ENCODE assay signal across 20 mouse cellular contexts in the genomic region with DNA sequence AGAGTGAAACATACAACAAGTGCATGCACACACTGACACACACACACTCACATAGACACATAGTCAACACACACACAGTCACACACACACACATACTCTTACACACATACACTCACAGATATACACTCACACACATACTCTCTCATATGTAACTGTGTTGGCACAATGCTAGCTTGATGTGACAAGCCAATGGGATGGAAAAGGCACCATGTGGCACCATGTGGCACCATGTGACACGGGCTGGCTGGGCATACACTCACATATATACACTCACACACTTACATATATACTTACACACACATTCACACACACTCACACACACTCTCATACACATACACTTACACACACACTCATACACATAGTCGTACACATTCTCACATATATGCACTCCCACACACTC.
A peak's percentile ranks its signal among the peaks of the same experiment; 100 is the strongest.
DNase-seq lines count a peak whose midpoint lies in the region; ATAC-seq and TF ChIP-seq lines count a peak whose summit lies in the region.
"Had no signal": no experiment of that assay in that cellular context is flagged by ENCODE, and none has a peak within 500 bp of the region (broad histone marks: within the 10 kb centered on the region; RNA-seq: fewer than 3 reads in every experiment).

No protein-coding gene starts in this region.

- no peaks in the 10 kb centered on the region for H3K9me3 ChIP-seq in forebrain, embryonic 16.5 days (ENCODE audit: control insufficient read depth, low read length)
- no peaks in the 10 kb centered on the region for H3K9me3 ChIP-seq in forebrain, embryonic 13.5 days (replicated peaks)
- H3K9me3 ChIP-seq in hindbrain, postnatal 0 days (ENCODE audit: low read length): no peaks in the 10 kb centered on the region
- H3K9me3 ChIP-seq in hindbrain, embryonic 14.5 days (ENCODE audit: control insufficient read depth, low read length): no peaks in the 10 kb centered on the region
- H3K9me3 ChIP-seq in megakaryocyte, embryonic 14.5 days: peaks cover 54% of the 10 kb centered on the region
- H3K9me3 ChIP-seq: embryonic facial prominence, embryonic 13.5 days; embryonic facial prominence, embryonic 15.5 days; forebrain, embryonic 10.5 days had no signal

- WGBS in forebrain, embryonic 16.5 days: 81% methylated on average over 2 of the region's 2 CpGs
- 87% methylated on average over 2 of the region's 2 CpGs for WGBS in forebrain, embryonic 13.5 days
- 86% methylated on average over 2 of the region's 2 CpGs for WGBS in hindbrain, postnatal 0 days
- WGBS in hindbrain, embryonic 14.5 days: 88% methylated on average over 2 of the region's 2 CpGs

- H3K4me3 ChIP-seq in forebrain, embryonic 16.5 days (replicated peaks; ENCODE audit: low read length): no peak overlapping the region
- no peak overlapping the region for H3K4me3 ChIP-seq in forebrain, embryonic 13.5 days
- H3K4me3 ChIP-seq in hindbrain, postnatal 0 days (ENCODE audit: low read length): no peak overlapping the region
- H3K4me3 ChIP-seq in hindbrain, embryonic 14.5 days (replicated peaks; ENCODE audit: low read length): no peak overlapping the region
- peak overlapping the region; percentile 59 for H3K4me3 ChIP-seq in megakaryocyte, embryonic 14.5 days (replicated peaks)
- H3K4me3 ChIP-seq: embryonic facial prominence, embryonic 13.5 days; embryonic facial prominence, embryonic 15.5 days; erythroblast, embryonic 14.5 days; forebrain, embryonic 10.5 days had no signal

- H3K9ac ChIP-seq in forebrain, embryonic 16.5 days (replicated peaks; ENCODE audit: low read depth, low read length): no peak overlapping the region
- H3K9ac ChIP-seq in forebrain, embryonic 13.5 days: no peak overlapping the region
- no peak overlapping the region for H3K9ac ChIP-seq in hindbrain, postnatal 0 days (replicated peaks; ENCODE audit: low read length)
- H3K9ac ChIP-seq in hindbrain, embryonic 14.5 days: no peak overlapping the region
- H3K9ac ChIP-seq: embryonic facial prominence, embryonic 13.5 days; embryonic facial prominence, embryonic 15.5 days had no signal

- H3K36me3 ChIP-seq in forebrain, embryonic 16.5 days (ENCODE audit: control insufficient read depth, insufficient read depth): no peaks in the 10 kb centered on the region
- no peaks in the 10 kb centered on the region for H3K36me3 ChIP-seq in forebrain, embryonic 13.5 days (ENCODE audit: poor library complexity, severe bottlenecking)
- H3K36me3 ChIP-seq in hindbrain, postnatal 0 days (ENCODE audit: insufficient read depth, low read length): no peaks in the 10 kb centered on the region
- no peaks in the 10 kb centered on the region for H3K36me3 ChIP-seq in hindbrain, embryonic 14.5 days (replicated peaks; ENCODE audit: control insufficient read depth, insufficient read depth)
- no peaks in the 10 kb centered on the region for H3K36me3 ChIP-seq in megakaryocyte, embryonic 14.5 days (replicated peaks; ENCODE audit: low read length)
- H3K36me3 ChIP-seq: embryonic facial prominence, embryonic 13.5 days; embryonic facial prominence, embryonic 15.5 days; forebrain, embryonic 10.5 days had no signal

- no peak overlapping the region for H3K4me2 ChIP-seq in forebrain, embryonic 16.5 days (ENCODE audit: low read length)
- no peak overlapping the region for H3K4me2 ChIP-seq in forebrain, embryonic 13.5 days
- no peak overlapping the region for H3K4me2 ChIP-seq in hindbrain, postnatal 0 days (ENCODE audit: low read depth, low read length)
- H3K4me2 ChIP-seq in hindbrain, embryonic 14.5 days (replicated peaks): no peak overlapping the region
- H3K4me2 ChIP-seq: embryonic facial prominence, embryonic 13.5 days; embryonic facial prominence, embryonic 15.5 days had no signal

- no peak overlapping the region for H3K27ac ChIP-seq in forebrain, embryonic 16.5 days (ENCODE audit: low read length)
- no peak overlapping the region for H3K27ac ChIP-seq in forebrain, embryonic 13.5 days
- H3K27ac ChIP-seq in hindbrain, postnatal 0 days: no peak overlapping the region
- H3K27ac ChIP-seq in hindbrain, embryonic 14.5 days: no peak overlapping the region
- H3K27ac ChIP-seq: embryonic facial prominence, embryonic 13.5 days; embryonic facial prominence, embryonic 15.5 days; forebrain, embryonic 10.5 days had no signal

- DNase-seq in heart, adult 11 months: peak; percentile 79
- no peak for DNase-seq in heart, adult 18-20 months
- DNase-seq in hindbrain, postnatal 0 days (ENCODE audit: low spot score): no peak
- no peak for DNase-seq in hindbrain, embryonic 14.5 days (ENCODE audit: low spot score)
- DNase-seq: adrenal gland, adult 2 months; adrenal gland, postnatal 10 days; adrenal gland, postnatal 25 days; cerebellum, adult 11 months; cerebellum, adult 18-20 months; cerebellum, adult 8-10 months; cerebellum, adult 9-11 months; embryo, embryonic 11 days had no signal

- H3K27me3 ChIP-seq in forebrain, embryonic 16.5 days (replicated peaks; ENCODE audit: control insufficient read depth, insufficient read depth, low read length): no peaks in the 10 kb centered on the region
- H3K27me3 ChIP-seq in forebrain, embryonic 13.5 days: no peaks in the 10 kb centered on the region
- no peaks in the 10 kb centered on the region for H3K27me3 ChIP-seq in hindbrain, postnatal 0 days (ENCODE audit: insufficient read depth, low read length)
- no peaks in the 10 kb centered on the region for H3K27me3 ChIP-seq in hindbrain, embryonic 14.5 days (ENCODE audit: control insufficient read depth, insufficient read depth, low read length)
- no peaks in the 10 kb centered on the region for H3K27me3 ChIP-seq in megakaryocyte, embryonic 14.5 days (replicated peaks)
- H3K27me3 ChIP-seq: embryonic facial prominence, embryonic 13.5 days; embryonic facial prominence, embryonic 15.5 days had no signal

- peak; percentile 54; the same call in 1 of the 2 replicates for ATAC-seq in forebrain, embryonic 16.5 days
- ATAC-seq in forebrain, embryonic 13.5 days: no peak; the same call in 1 of the 2 replicates
- ATAC-seq in hindbrain, postnatal 0 days: peak; percentile 27; the same call in 1 of the 2 replicates
- ATAC-seq in hindbrain, embryonic 14.5 days (ENCODE audit: low FRiP score): no peak
- no peak for ATAC-seq in megakaryocyte, adult 5-6 weeks (ENCODE audit: poor library complexity, severe bottlenecking)

- TF ChIP-seq CTCF in hindbrain, postnatal 0 days (IDR thresholded peaks at IDR 0.05; ENCODE audit: low read depth): no peak

- H3K4me1 ChIP-seq in forebrain, embryonic 16.5 days (replicated peaks; ENCODE audit: control insufficient read depth, insufficient read depth, low read length): no peaks in the 10 kb centered on the region
- H3K4me1 ChIP-seq in forebrain, embryonic 13.5 days: peaks cover 3% of the 10 kb centered on the region; the same call in 1 of the 2 replicates
- no peaks in the 10 kb centered on the region for H3K4me1 ChIP-seq in hindbrain, postnatal 0 days (ENCODE audit: insufficient read depth, low read length)
- no peaks in the 10 kb centered on the region for H3K4me1 ChIP-seq in hindbrain, embryonic 14.5 days (replicated peaks; ENCODE audit: control insufficient read depth, insufficient read depth, low read length)
- H3K4me1 ChIP-seq in megakaryocyte, embryonic 14.5 days: no peaks in the 10 kb centered on the region
- H3K4me1 ChIP-seq: embryonic facial prominence, embryonic 15.5 days had no signal

Comparison
In these comparisons a context has a peak if more than half of its experiments do, and no peak if none do; other contexts are left out.
1. ATAC-seq: peak in forebrain, embryonic 16.5 days (single experiment) and hindbrain, postnatal 0 days (single experiment); none in forebrain, embryonic 13.5 days (single experiment), hindbrain, embryonic 14.5 days (single experiment) and megakaryocyte, adult 5-6 weeks (single experiment).